Mouse (Mus musculus) natural killer cell, adult 2 months (primary cell): ENCODE data around the gene Vstm2l.
A peak's percentile ranks its signal among the peaks of the same experiment; 100 is the strongest.

Experiments
- DNase-seq, 2 experiments: peaks; one replicate each; pipeline ENCODE4 v3.0.0; 2022; ENCODE audit warnings: low spot score in 2 of 2

Vstm2l gene

GRCm38 (mm10) chr2:157914105-157914764 lies at the start of gene Vstm2l:
Vstm2l (plus strand) TSS chr2:157914653.
- DNase-seq = no peak

- DNase-seq = no peak
Measured at GRCm38 (mm10) chr2:157867126-157867525, 47.3 kb upstream of the Vstm2l start.

- no peak for DNase-seq
Measured at GRCm38 (mm10) chr2:157870247-157870646, 44.2 kb upstream of the Vstm2l start.

GRCm38 (mm10) chr2:157873223-157873622 lies 41.2 kb upstream of the Vstm2l start:
- no peak for DNase-seq

- DNase-seq = no peak
Measured at GRCm38 (mm10) chr2:157873691-157874090, 40.8 kb upstream of the Vstm2l start.

GRCm38 (mm10) chr2:157875111-157875510 lies 39.3 kb upstream of the Vstm2l start:
- DNase-seq = no peak

- no peak for DNase-seq
Measured at GRCm38 (mm10) chr2:157877394-157877793, 37.1 kb upstream of the Vstm2l start.

- DNase-seq = no peak
Measured at GRCm38 (mm10) chr2:157877967-157878366, 36.5 kb upstream of the Vstm2l start.

GRCm38 (mm10) chr2:157881939-157882338 lies 32.5 kb upstream of the Vstm2l start:
- no peak for DNase-seq

GRCm38 (mm10) chr2:157887275-157888025 lies 27.0 kb upstream of the Vstm2l start:
- no peak for DNase-seq

GRCm38 (mm10) chr2:157891166-157891565 lies 23.3 kb upstream of the Vstm2l start:
- DNase-seq = no peak

GRCm38 (mm10) chr2:157897131-157897530 lies 17.3 kb upstream of the Vstm2l start:
- no peak for DNase-seq

- DNase-seq = peak; percentile 14 to 44
Measured at GRCm38 (mm10) chr2:157913204-157913636, 1.2 kb upstream of the Vstm2l start.

- DNase-seq = no peak
Measured at GRCm38 (mm10) chr2:157913705-157914104, 748 bp upstream of the Vstm2l start.

- DNase-seq = no peak
Measured at GRCm38 (mm10) chr2:157914889-157915517, 550 bp downstream of the Vstm2l start.

- no peak for DNase-seq
Measured at GRCm38 (mm10) chr2:157918529-157918928, 4.1 kb downstream of the Vstm2l start.

GRCm38 (mm10) chr2:157921551-157921950 lies 7.1 kb downstream of the Vstm2l start:
- no peak for DNase-seq

GRCm38 (mm10) chr2:157923406-157923805 lies 9.0 kb downstream of the Vstm2l start:
- DNase-seq = no peak

- no peak for DNase-seq
Measured at GRCm38 (mm10) chr2:157924504-157924903, 10.1 kb downstream of the Vstm2l start.

GRCm38 (mm10) chr2:157926502-157926901 lies 12.0 kb downstream of the Vstm2l start:
- DNase-seq = no peak

GRCm38 (mm10) chr2:157926927-157927326 lies 12.5 kb downstream of the Vstm2l start:
- DNase-seq = no peak

GRCm38 (mm10) chr2:157927397-157927796 lies 12.9 kb downstream of the Vstm2l start:
- no peak for DNase-seq

- DNase-seq = no peak
Measured at GRCm38 (mm10) chr2:157927815-157928214, 13.4 kb downstream of the Vstm2l start.
